12 mouse cellular contexts compared by ENCODE assay signal in genomic region chr8:83793491-83794238, GRCm38 (mm10). TPM values are rescaled to one million over a fixed set of nuclear protein-coding genes. Genes with fewer than 3 reads are reported as not detected.
DNase-seq lines count a peak whose midpoint lies in the region; ATAC-seq and TF ChIP-seq lines count a peak whose summit lies in the region.
"Had no signal": no experiment of that assay in that cellular context is flagged by ENCODE, and none has a peak within 500 bp of the region (broad histone marks: within the 10 kb centered on the region; RNA-seq: fewer than 3 reads in every experiment).

No protein-coding gene starts in this region.

- WGBS in forebrain, embryonic 14.5 days, result 51% methylated on average over 16 of the region's 16 CpGs
- 81% methylated on average over 16 of the region's 16 CpGs for WGBS in forebrain, embryonic 10.5 days
- 38% methylated on average over 16 of the region's 16 CpGs for WGBS in neural tube, embryonic 15.5 days
- 79% methylated on average over 16 of the region's 16 CpGs for WGBS in lung, postnatal 0 days

- H3K4me1 ChIP-seq in forebrain, embryonic 14.5 days (ENCODE audit: control insufficient read depth, insufficient read depth, low read length), result no peaks in the 10 kb centered on the region
- H3K4me1 ChIP-seq in forebrain, embryonic 10.5 days, result peaks cover 7% of the 10 kb centered on the region
- peaks cover 16% of the 10 kb centered on the region for H3K4me1 ChIP-seq in neural tube, embryonic 15.5 days
- no peaks in the 10 kb centered on the region for H3K4me1 ChIP-seq in lung, postnatal 0 days (ENCODE audit: insufficient read depth, low read depth, low read length)

- H3K4me3 ChIP-seq in forebrain, embryonic 14.5 days (ENCODE audit: low read depth, low read length), result no peak overlapping the region
- no peak overlapping the region for H3K4me3 ChIP-seq in forebrain, embryonic 10.5 days
- H3K4me3 ChIP-seq in layer of hippocampus, adult 2 months, result peak overlapping the region; percentile 23
- H3K4me3 ChIP-seq in neural tube, embryonic 15.5 days (replicated peaks), result no peak overlapping the region
- no peak overlapping the region for H3K4me3 ChIP-seq in lung, postnatal 0 days (ENCODE audit: low read depth, low read length)

- H3K9ac ChIP-seq in forebrain, embryonic 14.5 days (ENCODE audit: low read length), result no peak overlapping the region
- H3K9ac ChIP-seq in neural tube, embryonic 15.5 days (replicated peaks), result no peak overlapping the region
- H3K9ac ChIP-seq in lung, postnatal 0 days (replicated peaks; ENCODE audit: low read depth), result no peak overlapping the region

- no peaks in the 10 kb centered on the region for H3K9me3 ChIP-seq in forebrain, embryonic 14.5 days (replicated peaks; ENCODE audit: control insufficient read depth, low read length)
- H3K9me3 ChIP-seq in forebrain, embryonic 10.5 days, result no peaks in the 10 kb centered on the region
- H3K9me3 ChIP-seq in neural tube, embryonic 15.5 days (replicated peaks), result no peaks in the 10 kb centered on the region
- no peaks in the 10 kb centered on the region for H3K9me3 ChIP-seq in lung, postnatal 0 days (ENCODE audit: low read length)

- no peak overlapping the region for H3K27ac ChIP-seq in forebrain, embryonic 14.5 days (ENCODE audit: low read depth, low read length)
- no peak overlapping the region for H3K27ac ChIP-seq in forebrain, embryonic 10.5 days
- H3K27ac ChIP-seq in layer of hippocampus, adult 2 months, result peak overlapping the region; percentile 69
- peak overlapping the region; percentile 68 for H3K27ac ChIP-seq in neural tube, embryonic 15.5 days (replicated peaks)
- H3K27ac ChIP-seq in lung, postnatal 0 days (ENCODE audit: low read length), result no peak overlapping the region

- no peaks in the 10 kb centered on the region for H3K36me3 ChIP-seq in forebrain, embryonic 14.5 days (ENCODE audit: control insufficient read depth, insufficient read depth, low read length)
- no peaks in the 10 kb centered on the region for H3K36me3 ChIP-seq in forebrain, embryonic 10.5 days (replicated peaks)
- H3K36me3 ChIP-seq in neural tube, embryonic 15.5 days, result no peaks in the 10 kb centered on the region
- no peaks in the 10 kb centered on the region for H3K36me3 ChIP-seq in lung, postnatal 0 days (ENCODE audit: insufficient read depth, low read length)

- no peak overlapping the region for H3K4me2 ChIP-seq in forebrain, embryonic 14.5 days (ENCODE audit: low read length)
- peak overlapping the region; percentile 38 for H3K4me2 ChIP-seq in neural tube, embryonic 15.5 days
- no peak overlapping the region for H3K4me2 ChIP-seq in lung, postnatal 0 days (replicated peaks; ENCODE audit: low read depth, low read length)

- no peak for TF ChIP-seq CTCF in layer of hippocampus, adult 2 months (conservative IDR thresholded peaks at IDR 0.05)
- TF ChIP-seq CTCF in lung, postnatal 0 days (IDR thresholded peaks at IDR 0.05), result no peak

- no peaks in the 10 kb centered on the region for H3K27me3 ChIP-seq in forebrain, embryonic 14.5 days (replicated peaks; ENCODE audit: control insufficient read depth, insufficient read depth, low read length)
- no peaks in the 10 kb centered on the region for H3K27me3 ChIP-seq in forebrain, embryonic 10.5 days (ENCODE audit: poor library complexity, severe bottlenecking)
- H3K27me3 ChIP-seq in neural tube, embryonic 15.5 days (replicated peaks), result no peaks in the 10 kb centered on the region
- H3K27me3 ChIP-seq in lung, postnatal 0 days (replicated peaks; ENCODE audit: insufficient read depth, low read length), result no peaks in the 10 kb centered on the region

- DNase-seq in forebrain, embryonic 14.5 days (ENCODE audit: low spot score), result peak; percentile 54
- no peak for DNase-seq in forebrain, embryonic 10.5 days (ENCODE audit: extremely low spot score, low spot score)
- DNase-seq in R1 (ENCODE audit: low read depth, low spot score), result peak; percentile 46
- DNase-seq in layer of hippocampus, adult 2 months (ENCODE audit: low spot score in 2 of 2), result peak; percentile 32 to 48
- DNase-seq in adrenal gland, adult 18-20 months (ENCODE audit: low spot score in 2 of 2), result no peak
- no peak for DNase-seq in urinary bladder, postnatal 14 days (ENCODE audit: low spot score)
- DNase-seq in lung, postnatal 0 days (ENCODE audit: low spot score), result no peak
- DNase-seq: adrenal gland, postnatal 25 days; gastrocnemius, postnatal 25 days; kidney, adult 11 months; lung, adult 18-20 months had no signal

- 0 out of 2 replicates have a peak, but pooled peaks have one; percentile 32 for ATAC-seq in forebrain, embryonic 14.5 days
- peak; percentile 83 for ATAC-seq in neural tube, embryonic 15.5 days (ENCODE audit: low FRiP score)
- ATAC-seq in lung, postnatal 0 days, result no peak

- no peak for TF ChIP-seq EP300 in lung, postnatal 0 days (IDR thresholded peaks at IDR 0.05)

RNA-seq across cellular contexts. Expression of gene Adgre5, which starts 52.5 kb away (rescaled TPM):
- polyA plus RNA-seq in forebrain, embryonic 14.5 days (2014; fragmentation: Nextera tagmentation; extraction: Ambion mirVana), result 9.3 and 12.4 TPM in 2 replicates
- 8.3 and 9.2 TPM in 2 replicates for polyA plus RNA-seq in forebrain, embryonic 10.5 days (2016; fragmentation: Nextera tagmentation; extraction: Ambion mirVana)
- total RNA-seq in layer of hippocampus, adult 2 months (2021), result 10 to 100 TPM in 1 of 2 experiments, 1 to 10 TPM in 1; 8.1 to 12.4 TPM
- 12.2 and 15.5 TPM in 2 replicates for polyA plus RNA-seq in neural tube, embryonic 15.5 days (2015; fragmentation: Nextera tagmentation; extraction: Ambion mirVana)
- 10 to 100 TPM; 23.4 to 35.3 TPM for total RNA-seq in adrenal gland, adult 18-20 months (2021)
- 145 and 146 TPM in 2 replicates for polyA plus RNA-seq in lung, postnatal 0 days (2015; fragmentation: Nextera tagmentation; extraction: Ambion mirVana)

Comparison
In these comparisons a context has a peak if more than half of its experiments do, and no peak if none do; other contexts are left out.
1. DNase-seq: peak in forebrain, embryonic 14.5 days (single experiment), R1 (single experiment) and layer of hippocampus, adult 2 months (2 of 2); none in forebrain, embryonic 10.5 days (single experiment), adrenal gland, adult 18-20 months (0 of 2), urinary bladder, postnatal 14 days (single experiment) and lung, postnatal 0 days (single experiment).
2. H3K27ac ChIP-seq: peak in layer of hippocampus, adult 2 months (single experiment) and neural tube, embryonic 15.5 days (single experiment); none in forebrain, embryonic 14.5 days (single experiment), forebrain, embryonic 10.5 days (single experiment) and lung, postnatal 0 days (single experiment).